Mouse (Mus musculus) monocyte, adult 59 days (primary cell): ENCODE measurements around the gene She. TPM values are rescaled to one million over a fixed set of nuclear protein-coding genes. Genes with fewer than 3 reads are reported as not detected.

Source experiments
- total RNA-seq, 2 experiments: library from RNA; stranded (reverse); gene quantifications; one replicate each; pipeline ENCODE4 v1.2.4; 2023

She gene
- total RNA-seq: under 1 TPM in 1 of 2 experiments, not detected in 1; 0.13 TPM

GRCm38 (mm10) chr3:89830815-89831591, at the start of gene She:
Gene She, plus strand, starts transcription at chr3:89831370.

Other genes starting within 250 kb of the She start
- 10 to 100 TPM; 86.4 to 90.8 TPM for gene Adar, start 116.3 kb upstream of the She start, total RNA-seq
- 1 to 10 TPM; 1.1 to 1.3 TPM for gene Chrnb2, start 66.7 kb upstream of the She start, total RNA-seq
- 100 to 1,000 TPM in 1 of 2 experiments, 10 to 100 TPM in 1; 94.2 to 104 TPM for gene Ube2q1, start 57.8 kb upstream of the She start, total RNA-seq
- 100 to 1,000 TPM; 326 to 334 TPM for gene Il6ra, start 81.8 kb downstream of the She start, total RNA-seq
- gene Atp8b2, start 132.1 kb downstream of the She start, total RNA-seq: 10 to 100 TPM; 39.7 to 43.8 TPM
- gene Hax1, start 167.4 kb downstream of the She start, total RNA-seq: 10 to 100 TPM; 49.4 to 58.5 TPM
- gene 4933434E20Rik, start 220.3 kb downstream of the She start, total RNA-seq: 10 to 100 TPM; 60.3 to 68.3 TPM
- 100 to 1,000 TPM; 200 to 228 TPM for gene Ubap2l, start 221.3 kb downstream of the She start, total RNA-seq
- gene Tpm3, start 241.3 kb downstream of the She start, total RNA-seq: 100 to 1,000 TPM; 594 to 595 TPM